Mouse (Mus musculus) midbrain, postnatal 0 days (tissue): ENCODE data around the gene Cysrt1. TPM values are rescaled to one million over a fixed set of nuclear protein-coding genes. Genes with fewer than 3 reads are reported as not detected.

Experiments
- ATAC-seq: fragments of 200-750 bp; cut with Nextera tagmentation; 2 replicates; pipeline ENCODE4 v1.8.0; 2017; ENCODE audit warnings: moderate number of reproducible peaks, mild to moderate bottlenecking, moderate TSS enrichment, moderate library complexity; ENCODE audit not compliant: low FRiP score
- DNase-seq: peaks from one replicate; pipeline ENCODE4 v3.0.0-alpha.2; 2015; ENCODE audit warnings: low spot score
- H3K27ac ChIP-seq: fragments of 300-500 bp; sonication (generic); 2 replicates; pipeline ENCODE4 v1.5.1; 2014; ENCODE audit warnings: low read depth, mild to moderate bottlenecking, low read length, mixed read lengths
- H3K27me3 ChIP-seq: fragments of 300-500 bp; sonication (generic); 2 replicates; pipeline ENCODE4 v1.6.1; 2014; ENCODE audit warnings: low read length, control low read depth, mixed read lengths; ENCODE audit not compliant: insufficient read depth
- H3K36me3 ChIP-seq: fragments of 300-500 bp; sonication (generic); 2 replicates; pipeline ENCODE4 v1.6.1; 2014; ENCODE audit warnings: low read length, control low read depth, mixed read lengths; ENCODE audit not compliant: insufficient read depth
- H3K4me1 ChIP-seq: fragments of 300-500 bp; sonication (generic); 2 replicates; pipeline ENCODE4 v1.6.1; 2014; ENCODE audit warnings: mild to moderate bottlenecking, control low read depth, antibody characterized with exemption, low read length, mixed read lengths; ENCODE audit not compliant: insufficient read depth
- H3K4me2 ChIP-seq: fragments of 300-500 bp; sonication (generic); 2 replicates; pipeline ENCODE4 v1.6.1; 2014; ENCODE audit warnings: low read depth, mild to moderate bottlenecking, low read length, mixed read lengths; ENCODE audit not compliant: poor library complexity, severe bottlenecking
- H3K4me3 ChIP-seq: fragments of 300-500 bp; sonication (generic); 2 replicates; pipeline ENCODE4 v1.5.1; 2014; ENCODE audit warnings: low read depth, mild to moderate bottlenecking, low read length, moderate library complexity
- H3K9ac ChIP-seq: fragments of 300-500 bp; sonication (generic); replicated peaks from 2 replicates; pipeline ENCODE4 v1.6.1; 2014; ENCODE audit warnings: mild to moderate bottlenecking, low read length, moderate library complexity, mixed read lengths; ENCODE audit not compliant: poor library complexity, severe bottlenecking
- H3K9me3 ChIP-seq: fragments of 300-500 bp; sonication (generic); 2 replicates; pipeline ENCODE4 v1.6.1; 2016; ENCODE audit warnings: low read length, control low read depth
- CTCF ChIP-seq: IDR thresholded peaks from 2 replicates; pipeline ENCODE4 v1.5.1; 2016; ENCODE audit warnings: antibody characterized with exemption, mild to moderate bottlenecking
- WGBS: fragments of 180-500 bp; shearing (Covaris S2); extraction: QIAGEN DNeasy Blood & Tissue Kit; methylation state at CpG from one replicate; pipeline ENCODE4 v1.1.7; 2014; 5-methylcytosine and 5-hydroxymethylcytosine counted together
- polyA plus RNA-seq: library from polyadenylated mRNA; unstranded; fragments of >200 nt; fragmentation: Nextera tagmentation; extraction: Ambion mirVana; gene quantifications from 2 replicates; pipeline ENCODE4 v1.2.1, GENCODE M21; 2015
- total RNA-seq: library from RNA; depleted of rRNA; stranded (reverse); fragments of >200 nt; gene quantifications from 2 replicates; pipeline ENCODE4 v1.2.3, GENCODE M21; 2014

The Cysrt1 gene
- total and polyA plus RNA-seq, 2 experiments from 2014 or later = 0.19 to 1.2 TPM

GRCm38 (mm10) chr2:25207593-25207992 lies 34.7 kb downstream of the Cysrt1 start:
- peaks cover 35% of the 10 kb centered on the region for H3K36me3 ChIP-seq
- H3K9me3 ChIP-seq = no peaks in the 10 kb centered on the region
- no peak overlapping the region for H3K9ac ChIP-seq
- no peak overlapping the region for H3K4me3 ChIP-seq
- H3K4me2 ChIP-seq = no peak overlapping the region
- H3K4me1 ChIP-seq = peaks cover 12% of the 10 kb centered on the region; the same call in 1 of the 2 replicates
- 92% methylated on average over 1 of the region's 1 CpGs for WGBS
- TF ChIP-seq CTCF = no peak
- H3K27ac ChIP-seq = no peak overlapping the region
- DNase-seq (no peak), ATAC-seq (no peak)
- H3K27me3 ChIP-seq = no peaks in the 10 kb centered on the region

GRCm38 (mm10) chr2:25203631-25204214 lies 38.5 kb downstream of the Cysrt1 start:
- Histone ChIP-seq H3K4me2 (no peak overlapping the region), H3K27ac (no peak overlapping the region), H3K9ac (no peak overlapping the region), H3K36me3 (peaks cover 64% of the 10 kb centered on the region), H3K4me3 (no peak overlapping the region), H3K4me1 (no peaks in the 10 kb centered on the region; the same call in 1 of the 2 replicates), H3K27me3 (no peaks in the 10 kb centered on the region), H3K9me3 (no peaks in the 10 kb centered on the region)
- TF ChIP-seq CTCF = peak; percentile 52
- DNase-seq (no peak), ATAC-seq (no peak)
- WGBS = 59% methylated on average over 4 of the region's 4 CpGs

DNA sequence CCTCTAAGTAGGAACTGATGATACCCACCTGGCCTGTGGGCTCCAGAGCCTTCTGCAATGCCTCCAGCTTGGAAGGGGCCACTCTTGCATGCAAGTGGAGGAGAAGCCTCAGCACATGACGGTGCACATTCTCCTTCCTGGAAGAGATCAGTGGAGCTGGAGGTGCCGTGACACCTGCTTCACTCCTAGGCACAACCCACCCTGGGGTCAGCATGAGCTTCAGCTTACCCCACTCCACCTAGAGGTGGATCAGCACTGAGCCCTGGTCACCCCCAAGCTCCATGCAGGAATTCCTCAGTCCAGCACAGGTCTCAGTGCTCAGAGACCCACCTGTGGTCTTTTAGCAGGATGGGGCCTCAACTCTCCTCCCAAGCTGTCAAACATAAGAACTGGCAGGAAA lies 41.6 kb downstream of the Cysrt1 start:
- ATAC-seq = no peak
- TF ChIP-seq CTCF = no peak
- no peak overlapping the region for H3K4me3 ChIP-seq
- no peaks in the 10 kb centered on the region for H3K4me1 ChIP-seq
- 82% methylated on average over 2 of the region's 2 CpGs for WGBS
- no peaks in the 10 kb centered on the region for H3K9me3 ChIP-seq
- no peak for DNase-seq
- peaks cover 4% of the 10 kb centered on the region; the same call in 1 of the 2 replicates for H3K27me3 ChIP-seq
- peaks cover 60% of the 10 kb centered on the region for H3K36me3 ChIP-seq
- H3K9ac ChIP-seq = no peak overlapping the region
- H3K4me2 ChIP-seq = no peak overlapping the region
- no peak overlapping the region for H3K27ac ChIP-seq

GRCm38 (mm10) chr2:25197946-25198345 lies 44.3 kb downstream of the Cysrt1 start:
- Histone ChIP-seq H3K9ac (no peak overlapping the region), H3K9me3 (no peaks in the 10 kb centered on the region), H3K4me2 (no peak overlapping the region), H3K4me1 (no peaks in the 10 kb centered on the region), H3K27ac (no peak overlapping the region), H3K4me3 (no peak overlapping the region), H3K36me3 (peaks cover 38% of the 10 kb centered on the region), H3K27me3 (peaks cover 4% of the 10 kb centered on the region; the same call in 1 of the 2 replicates)
- ATAC-seq (no peak), DNase-seq (no peak)
- TF ChIP-seq CTCF = no peak

DNA sequence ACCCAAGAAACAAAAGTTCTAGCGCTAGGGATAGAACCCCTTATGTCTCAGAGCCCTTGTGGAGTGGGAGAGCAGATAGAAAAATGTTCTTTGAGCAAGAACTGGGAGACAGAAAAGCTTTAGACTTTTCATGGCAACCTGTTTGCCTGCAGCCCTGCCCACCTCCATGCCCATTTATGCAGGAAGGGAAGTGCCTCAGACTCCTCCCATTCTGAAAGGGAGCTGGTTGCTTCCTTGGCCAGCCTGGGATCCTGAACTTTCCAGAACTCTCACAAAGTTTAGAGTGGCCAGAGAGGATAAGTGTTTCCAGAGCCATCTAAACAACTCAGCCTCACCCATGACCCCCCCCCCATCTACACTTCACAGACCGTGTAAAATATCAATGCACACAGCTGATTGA lies 45.1 kb downstream of the Cysrt1 start:
- DNase-seq = no peak
- no peak for TF ChIP-seq CTCF

GRCm38 (mm10) chr2:25196172-25196954 lies 45.9 kb downstream of the Cysrt1 start, which contains the start of gene Tor4a:
Gene Tor4a (minus strand): TSS chr2:25196886.
- no peak for TF ChIP-seq CTCF
- no peak within 1 kb of the TSS for H3K4me2 ChIP-seq
- H3K27ac ChIP-seq = no peak within 1 kb of the TSS
- no peaks in the 10 kb centered on the region for H3K9me3 ChIP-seq
- no peak within 1 kb of the TSS for H3K9ac ChIP-seq
- ATAC-seq = no peak
- WGBS = 17% methylated on average over 8 of the region's 8 CpGs
- DNase-seq = no peak
- H3K36me3 ChIP-seq = peaks cover 30% of the 10 kb centered on the region
- no peak within 1 kb of the TSS for H3K4me3 ChIP-seq
- peaks cover 4% of the 10 kb centered on the region; the same call in 1 of the 2 replicates for H3K27me3 ChIP-seq
- no peaks in the 10 kb centered on the region for H3K4me1 ChIP-seq

More for the DNA sequence above, 45.1 kb downstream of the Cysrt1 start:
- Histone ChIP-seq H3K9me3 (no peaks in the 10 kb centered on the region), H3K36me3 (peaks cover 34% of the 10 kb centered on the region), H3K4me2 (no peak overlapping the region), H3K4me1 (no peaks in the 10 kb centered on the region), H3K27me3 (peaks cover 4% of the 10 kb centered on the region; the same call in 1 of the 2 replicates), H3K9ac (no peak overlapping the region), H3K4me3 (no peak overlapping the region), H3K27ac (no peak overlapping the region)
- WGBS = 22% methylated on average over 2 of the region's 2 CpGs
- no peak for ATAC-seq
